Comparison of ENCODE assay signal across 9 mouse cellular contexts in genomic region chr19:44988321-44988720, GRCm38 (mm10). TPM values are rescaled to one million over a fixed set of nuclear protein-coding genes. Genes with fewer than 3 reads are reported as not detected.
DNase-seq lines count a peak whose midpoint lies in the region; ATAC-seq and TF ChIP-seq lines count a peak whose summit lies in the region.
"Had no signal": no experiment of that assay in that cellular context is flagged by ENCODE, and none has a peak within 500 bp of the region (broad histone marks: within the 10 kb centered on the region; RNA-seq: fewer than 3 reads in every experiment).

No protein-coding gene starts in this region.

- intact Hi-C loops in heart, adult 2 months (cut with DNase I), result no loop called here

- no peak for ATAC-seq in heart, embryonic 12.5 days (ENCODE audit: insufficient number of reproducible peaks, low FRiP score)
- no peak for ATAC-seq in hindbrain, embryonic 13.5 days (ENCODE audit: low FRiP score)
- no peak for ATAC-seq in midbrain, embryonic 11.5 days (ENCODE audit: low FRiP score)

- 36% methylated on average over 9 of the region's 9 CpGs for WGBS in heart, embryonic 12.5 days
- 37% methylated on average over 9 of the region's 9 CpGs for WGBS in heart, adult 2 months
- 29% methylated on average over 9 of the region's 9 CpGs for WGBS in embryonic facial prominence, embryonic 10.5 days
- 36% methylated on average over 9 of the region's 9 CpGs for WGBS in hindbrain, embryonic 13.5 days
- 24% methylated on average over 9 of the region's 9 CpGs for WGBS in midbrain, embryonic 11.5 days

- H3K4me3 ChIP-seq in heart, embryonic 12.5 days, result peak overlapping the region; percentile 68
- no peak overlapping the region for H3K4me3 ChIP-seq in heart, adult 2 months
- peak overlapping the region; percentile 87 for H3K4me3 ChIP-seq in embryonic facial prominence, embryonic 10.5 days
- peak overlapping the region; percentile 84 for H3K4me3 ChIP-seq in hindbrain, embryonic 13.5 days
- H3K4me3 ChIP-seq in midbrain, embryonic 11.5 days (ENCODE audit: low read depth, low read length), result peak overlapping the region; percentile 74

- H3K9me3 ChIP-seq in heart, embryonic 12.5 days (replicated peaks), result no peaks in the 10 kb centered on the region
- no peaks in the 10 kb centered on the region for H3K9me3 ChIP-seq in embryonic facial prominence, embryonic 10.5 days
- H3K9me3 ChIP-seq in hindbrain, embryonic 13.5 days, result no peaks in the 10 kb centered on the region
- no peaks in the 10 kb centered on the region for H3K9me3 ChIP-seq in midbrain, embryonic 11.5 days (ENCODE audit: control insufficient read depth, low read length)

- H3K4me1 ChIP-seq in heart, embryonic 12.5 days (replicated peaks), result peaks cover 23% of the 10 kb centered on the region
- H3K4me1 ChIP-seq in heart, adult 2 months (ENCODE audit: control insufficient read depth, insufficient read depth, low read length), result peaks cover 3% of the 10 kb centered on the region; the same call in 1 of the 2 replicates
- peaks cover 55% of the 10 kb centered on the region for H3K4me1 ChIP-seq in embryonic facial prominence, embryonic 10.5 days
- H3K4me1 ChIP-seq in hindbrain, embryonic 13.5 days (replicated peaks), result peaks cover 40% of the 10 kb centered on the region
- H3K4me1 ChIP-seq in midbrain, embryonic 11.5 days (ENCODE audit: control insufficient read depth, insufficient read depth, low read length), result peaks cover 7% of the 10 kb centered on the region

- H3K36me3 ChIP-seq in heart, embryonic 12.5 days, result peaks cover 6% of the 10 kb centered on the region
- H3K36me3 ChIP-seq in heart, adult 2 months (ENCODE audit: control insufficient read depth, insufficient read depth, low read length), result no peaks in the 10 kb centered on the region
- H3K36me3 ChIP-seq in embryonic facial prominence, embryonic 10.5 days (replicated peaks), result peaks cover 16% of the 10 kb centered on the region; the same call in 1 of the 2 replicates
- peaks cover 16% of the 10 kb centered on the region for H3K36me3 ChIP-seq in hindbrain, embryonic 13.5 days
- no peaks in the 10 kb centered on the region for H3K36me3 ChIP-seq in midbrain, embryonic 11.5 days (ENCODE audit: control insufficient read depth, insufficient read depth, low read length)

- H3K27ac ChIP-seq in heart, embryonic 12.5 days (ENCODE audit: poor library complexity, severe bottlenecking), result no peak overlapping the region
- H3K27ac ChIP-seq in heart, adult 2 months, result no peak overlapping the region
- H3K27ac ChIP-seq in embryonic facial prominence, embryonic 10.5 days (replicated peaks), result no peak overlapping the region; the same call in 1 of the 2 replicates
- peak overlapping the region; percentile 84 for H3K27ac ChIP-seq in hindbrain, embryonic 13.5 days
- no peak overlapping the region for H3K27ac ChIP-seq in midbrain, embryonic 11.5 days (ENCODE audit: low read depth, low read length)

- no peak for DNase-seq in heart, adult 2 months
- no peak for DNase-seq in embryonic facial prominence, embryonic 10.5 days (ENCODE audit: low spot score)
- DNase-seq in midbrain, embryonic 11.5 days (ENCODE audit: low spot score, missing footprints), result peak; percentile 88
- no peak for DNase-seq in adrenal gland, adult 8-10 months
- DNase-seq in cerebellum, postnatal 36 days, result no peak
- DNase-seq in gastrocnemius, adult 18-20 months (ENCODE audit: low spot score), result no peak
- DNase-seq: lung, postnatal 14 days had no signal

- TF ChIP-seq EP300 in heart, adult 2 months (IDR thresholded peaks at IDR 0.05; ENCODE audit: insufficient read depth, low read depth, low read length), result no peak

- peaks cover 10% of the 10 kb centered on the region; the same call in 1 of the 2 replicates for H3K27me3 ChIP-seq in heart, embryonic 12.5 days (replicated peaks)
- H3K27me3 ChIP-seq in heart, adult 2 months (ENCODE audit: control insufficient read depth, insufficient read depth, low read length), result peaks cover 3% of the 10 kb centered on the region; the same call in 1 of the 2 replicates
- 0 out of 2 replicates have a peak, but pooled peaks cover 18% of the 10 kb centered on the region for H3K27me3 ChIP-seq in embryonic facial prominence, embryonic 10.5 days (replicated peaks; ENCODE audit: low read depth, poor library complexity, severe bottlenecking)
- H3K27me3 ChIP-seq in hindbrain, embryonic 13.5 days, result 0 out of 2 replicates have a peak, but pooled peaks cover 6% of the 10 kb centered on the region
- H3K27me3 ChIP-seq in midbrain, embryonic 11.5 days (ENCODE audit: control insufficient read depth, insufficient read depth, low read length), result no peaks in the 10 kb centered on the region

- no peaks in the 10 kb centered on the region for H3K79me2 ChIP-seq in heart, adult 2 months (replicated peaks; ENCODE audit: control insufficient read depth, insufficient read depth, low read length)

- TF ChIP-seq POLR2A in heart, adult 2 months (IDR thresholded peaks at IDR 0.05; ENCODE audit: insufficient read depth, low read depth, low read length), result no peak

- H3K4me2 ChIP-seq in heart, embryonic 12.5 days, result peak overlapping the region; percentile 100
- H3K4me2 ChIP-seq in hindbrain, embryonic 13.5 days, result peak overlapping the region; percentile 82
- peak overlapping the region; percentile 98 for H3K4me2 ChIP-seq in midbrain, embryonic 11.5 days

- H3K9ac ChIP-seq in heart, embryonic 12.5 days, result no peak overlapping the region
- no peak overlapping the region for H3K9ac ChIP-seq in heart, adult 2 months (ENCODE audit: low read depth, low read length)
- peak overlapping the region; percentile 95 for H3K9ac ChIP-seq in hindbrain, embryonic 13.5 days
- peak overlapping the region; percentile 88 for H3K9ac ChIP-seq in midbrain, embryonic 11.5 days (ENCODE audit: low read length)

- no peak for TF ChIP-seq CTCF in heart, adult 2 months (IDR thresholded peaks at IDR 0.05)

RNA-seq across cellular contexts. Expression of gene Sema4g, which starts 0.6 kb away (rescaled TPM):
- 0.91 and 1.0 TPM in 2 replicates for polyA plus RNA-seq in heart, embryonic 12.5 days (2016; fragmentation: Nextera tagmentation; extraction: Ambion mirVana)
- total RNA-seq in heart, adult 2 months (2021), result under 1 TPM; 0.32 to 0.37 TPM
- polyA plus RNA-seq in heart, adult 2 months (2012; rRNA removed), result 0.94 and 1.2 TPM in 2 replicates
- 3.7 and 4.8 TPM in 2 replicates for polyA plus RNA-seq in embryonic facial prominence, embryonic 10.5 days (2016; fragmentation: Nextera tagmentation; extraction: Ambion mirVana)
- polyA plus RNA-seq in hindbrain, embryonic 13.5 days (2015; fragmentation: Nextera tagmentation; extraction: Ambion mirVana), result 19.2 and 19.9 TPM in 2 replicates
- 4.4 and 4.7 TPM in 2 replicates for polyA plus RNA-seq in midbrain, embryonic 11.5 days (2014; fragmentation: Nextera tagmentation; extraction: Ambion mirVana)
- 10 to 100 TPM in 2 of 4 experiments, 1 to 10 TPM in 2; 4.3 to 14.9 (median 10.2) TPM for total RNA-seq in adrenal gland, adult 8-10 months (2022)
- under 1 TPM; 0.16 to 0.19 TPM for total RNA-seq in gastrocnemius, adult 18-20 months (2021)

RNA-seq across cellular contexts. Expression of gene Twnk, which starts 17.1 kb away (rescaled TPM):
- polyA plus RNA-seq in heart, embryonic 12.5 days (2016; fragmentation: Nextera tagmentation; extraction: Ambion mirVana), result 19.2 and 19.5 TPM in 2 replicates
- 10 to 100 TPM; 29.3 to 32.1 TPM for total RNA-seq in heart, adult 2 months (2021)
- polyA plus RNA-seq in heart, adult 2 months (2012; rRNA removed), result 11.9 and 21.9 TPM in 2 replicates
- polyA plus RNA-seq in embryonic facial prominence, embryonic 10.5 days (2016; fragmentation: Nextera tagmentation; extraction: Ambion mirVana), result 40.9 and 41.8 TPM in 2 replicates
- 16.0 and 17.0 TPM in 2 replicates for polyA plus RNA-seq in hindbrain, embryonic 13.5 days (2015; fragmentation: Nextera tagmentation; extraction: Ambion mirVana)
- polyA plus RNA-seq in midbrain, embryonic 11.5 days (2014; fragmentation: Nextera tagmentation; extraction: Ambion mirVana), result 13.8 and 14.2 TPM in 2 replicates
- 10 to 100 TPM; 34.8 to 40.2 (median 37.5) TPM for total RNA-seq in adrenal gland, adult 8-10 months (2022)
- 10 to 100 TPM; 17.8 to 20.8 TPM for total RNA-seq in gastrocnemius, adult 18-20 months (2021)

RNA-seq across cellular contexts. Expression of gene Mrpl43, which starts 17.9 kb away (rescaled TPM):
- 60.1 and 66.8 TPM in 2 replicates for polyA plus RNA-seq in heart, embryonic 12.5 days (2016; fragmentation: Nextera tagmentation; extraction: Ambion mirVana)
- total RNA-seq in heart, adult 2 months (2021), result 10 to 100 TPM; 45.6 to 53.6 TPM
- 55.8 and 64.7 TPM in 2 replicates for polyA plus RNA-seq in heart, adult 2 months (2012; rRNA removed)
- 70.6 and 74.8 TPM in 2 replicates for polyA plus RNA-seq in embryonic facial prominence, embryonic 10.5 days (2016; fragmentation: Nextera tagmentation; extraction: Ambion mirVana)
- 91.6 and 93.6 TPM in 2 replicates for polyA plus RNA-seq in hindbrain, embryonic 13.5 days (2015; fragmentation: Nextera tagmentation; extraction: Ambion mirVana)
- polyA plus RNA-seq in midbrain, embryonic 11.5 days (2014; fragmentation: Nextera tagmentation; extraction: Ambion mirVana), result 67.3 and 69.6 TPM in 2 replicates
- 10 to 100 TPM; 44.2 to 57.9 (median 48.4) TPM for total RNA-seq in adrenal gland, adult 8-10 months (2022)
- total RNA-seq in gastrocnemius, adult 18-20 months (2021), result 10 to 100 TPM; 34.2 to 35.3 TPM

RNA-seq across cellular contexts. Expression of gene Lzts2, which starts 25.9 kb away (rescaled TPM):
- polyA plus RNA-seq in heart, embryonic 12.5 days (2016; fragmentation: Nextera tagmentation; extraction: Ambion mirVana), result 58.3 and 58.5 TPM in 2 replicates
- total RNA-seq in heart, adult 2 months (2021), result 10 to 100 TPM; 59.1 to 68.1 TPM
- polyA plus RNA-seq in heart, adult 2 months (2012; rRNA removed), result 48.8 and 61.6 TPM in 2 replicates
- 69.8 and 75.0 TPM in 2 replicates for polyA plus RNA-seq in embryonic facial prominence, embryonic 10.5 days (2016; fragmentation: Nextera tagmentation; extraction: Ambion mirVana)
- 23.4 and 24.1 TPM in 2 replicates for polyA plus RNA-seq in hindbrain, embryonic 13.5 days (2015; fragmentation: Nextera tagmentation; extraction: Ambion mirVana)
- polyA plus RNA-seq in midbrain, embryonic 11.5 days (2014; fragmentation: Nextera tagmentation; extraction: Ambion mirVana), result 35.7 and 44.1 TPM in 2 replicates
- 100 to 1,000 TPM; 100 to 121 (median 110) TPM for total RNA-seq in adrenal gland, adult 8-10 months (2022)
- 10 to 100 TPM; 17.5 to 25.8 TPM for total RNA-seq in gastrocnemius, adult 18-20 months (2021)

RNA-seq across cellular contexts. Expression of gene Pdzd7, which starts 57.2 kb away (rescaled TPM):
- 0.09 and 0.18 TPM in 2 replicates for polyA plus RNA-seq in heart, embryonic 12.5 days (2016; fragmentation: Nextera tagmentation; extraction: Ambion mirVana)
- under 1 TPM in 1 of 2 experiments, not detected in 1; 0.08 TPM for total RNA-seq in heart, adult 2 months (2021)
- polyA plus RNA-seq in heart, adult 2 months (2012; rRNA removed), result 0.38 and 0.43 TPM in 2 replicates
- polyA plus RNA-seq in embryonic facial prominence, embryonic 10.5 days (2016; fragmentation: Nextera tagmentation; extraction: Ambion mirVana), result 0.27 and 0.65 TPM in 2 replicates
- polyA plus RNA-seq in hindbrain, embryonic 13.5 days (2015; fragmentation: Nextera tagmentation; extraction: Ambion mirVana), result 1.4 and 1.5 TPM in 2 replicates
- polyA plus RNA-seq in midbrain, embryonic 11.5 days (2014; fragmentation: Nextera tagmentation; extraction: Ambion mirVana), result 0.17 and 0.19 TPM in 2 replicates
- total RNA-seq in adrenal gland, adult 8-10 months (2022), result under 1 TPM; 0.12 to 1.00 (median 0.56) TPM
- total RNA-seq in gastrocnemius, adult 18-20 months (2021), result 1 to 10 TPM; 4.7 to 5.4 TPM

Comparison
In these comparisons a context has a peak if more than half of its experiments do, and no peak if none do; other contexts are left out.
1. H3K9ac ChIP-seq: peak in hindbrain, embryonic 13.5 days (single experiment) and midbrain, embryonic 11.5 days (single experiment); none in heart, embryonic 12.5 days (single experiment) and heart, adult 2 months (single experiment).
2. Peak in every context shown above with its lines, with median percentiles within 50 percentile points of each other: H3K4me2 ChIP-seq.